Mouse (Mus musculus) heart, postnatal 0 days (tissue): ENCODE results near the gene Avp. TPM values are rescaled to one million over a fixed set of nuclear protein-coding genes. Genes with fewer than 3 reads are reported as not detected.
A peak's percentile ranks its signal among the peaks of the same experiment; 100 is the strongest.

ENCODE experiments used
- ATAC-seq: fragments of 200-750 bp; cut with Nextera tagmentation; 2 replicates; pipeline ENCODE4 v1.8.0; 2017; ENCODE audit warnings: low read depth, moderate number of reproducible peaks, moderate library complexity; ENCODE audit not compliant: insufficient read depth
- DNase-seq: peaks from one replicate; pipeline ENCODE4 v3.0.0-alpha.2; 2016; ENCODE audit warnings: low spot score
- H3K27ac ChIP-seq: fragments of 300-500 bp; sonication (generic); 2 replicates; pipeline ENCODE4 v1.5.1; 2014; ENCODE audit warnings: low read depth, mild to moderate bottlenecking
- H3K27me3 ChIP-seq: fragments of 300-500 bp; sonication (generic); 2 replicates; pipeline ENCODE4 v1.6.1; 2014; ENCODE audit warnings: low read length, mixed read lengths; ENCODE audit not compliant: control insufficient read depth, insufficient read depth
- H3K36me3 ChIP-seq: fragments of 300-500 bp; sonication (generic); replicated peaks from 2 replicates; pipeline ENCODE4 v1.6.1; 2014; ENCODE audit warnings: low read length, mixed read lengths; ENCODE audit not compliant: control insufficient read depth, insufficient read depth
- H3K4me1 ChIP-seq: fragments of 300-500 bp; sonication (generic); 2 replicates; pipeline ENCODE4 v1.6.1; 2014; ENCODE audit warnings: antibody characterized with exemption; ENCODE audit not compliant: control insufficient read depth, insufficient read depth
- H3K4me2 ChIP-seq: fragments of 300-500 bp; sonication (generic); 2 replicates; pipeline ENCODE4 v1.6.1; 2014; ENCODE audit warnings: low read depth, mild to moderate bottlenecking, low read length, moderate library complexity
- H3K4me3 ChIP-seq: fragments of 300-500 bp; sonication (generic); 2 replicates; pipeline ENCODE4 v1.5.1; 2014; ENCODE audit warnings: low read depth, low read length
- H3K9ac ChIP-seq: fragments of 300-500 bp; sonication (generic); replicated peaks from 2 replicates; pipeline ENCODE4 v1.6.1; 2014; ENCODE audit warnings: low read depth, low read length, mixed read lengths
- H3K9me3 ChIP-seq: fragments of 300-500 bp; sonication (generic); replicated peaks from 2 replicates; pipeline ENCODE4 v1.6.1; 2016; ENCODE audit warnings: low read length; ENCODE audit not compliant: control insufficient read depth
- CTCF ChIP-seq: IDR thresholded peaks from 2 replicates; pipeline ENCODE4 v1.5.1; 2016; ENCODE audit warnings: antibody characterized with exemption, control low read depth, low read depth
- EP300 ChIP-seq: IDR thresholded peaks from 2 replicates; pipeline ENCODE4 v1.6.1; 2016; ENCODE audit warnings: antibody characterized with exemption, low read depth
- WGBS: fragments of 180-500 bp; shearing (Covaris S2); extraction: QIAGEN DNeasy Blood & Tissue Kit; methylation state at CpG from one replicate; pipeline ENCODE4 v1.1.7; 2014; 5-methylcytosine and 5-hydroxymethylcytosine counted together
- polyA plus RNA-seq: library from polyadenylated mRNA; unstranded; fragments of >200 nt; fragmentation: Nextera tagmentation; extraction: Ambion mirVana; gene quantifications from 2 replicates; pipeline ENCODE4 v1.2.1, GENCODE M21; 2015
- total RNA-seq: library from RNA; depleted of rRNA; stranded (reverse); fragments of >200 nt; gene quantifications from 2 replicates; pipeline ENCODE4 v1.2.3, GENCODE M21; 2014; ENCODE audit warnings: low replicate concordance; rRNA removed

Gene Avp
- not detected in 2 replicates for total RNA-seq
- 0.22 and 0.51 TPM in 2 replicates for polyA plus RNA-seq

DNA sequence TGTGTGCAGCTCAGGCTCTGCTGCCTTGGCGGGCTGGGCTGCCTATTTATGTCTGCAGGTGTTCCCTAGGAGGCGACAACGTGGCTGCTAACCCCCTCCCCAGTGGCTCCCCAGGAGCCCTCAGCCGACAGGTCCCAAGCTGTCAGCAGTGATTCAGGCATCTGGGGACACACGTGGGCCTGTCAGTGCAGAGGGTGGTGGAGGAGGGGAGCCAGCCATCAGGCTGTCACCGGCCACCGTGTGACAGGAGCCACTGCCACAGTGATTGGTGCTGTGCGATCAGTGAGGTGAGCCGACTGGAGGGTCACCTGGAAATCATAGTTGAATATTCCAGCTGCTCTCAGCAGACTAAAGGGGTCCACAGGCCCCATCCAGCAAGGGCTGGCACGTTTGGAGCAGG lies at the start of gene Avp:
TSS of gene Avp (minus strand) at position 3 of the 400 bp plus-strand sequence.
- Histone ChIP-seq H3K27ac (no peak within 1 kb of the TSS), H3K27me3 (peaks cover 49% of the 10 kb centered on the region), H3K9me3 (no peaks in the 10 kb centered on the region), H3K9ac (no peak within 1 kb of the TSS), H3K4me1 (peaks cover 9% of the 10 kb centered on the region; the same call in 1 of the 2 replicates), H3K4me2 (no peak within 1 kb of the TSS), H3K36me3 (no peaks in the 10 kb centered on the region), H3K4me3 (no peak within 1 kb of the TSS)
- 37% methylated on average over 10 of the region's 10 CpGs for WGBS
- DNase-seq (no peak), ATAC-seq (no peak)
- TF ChIP-seq EP300 (no peak), CTCF (no peak)

DNA sequence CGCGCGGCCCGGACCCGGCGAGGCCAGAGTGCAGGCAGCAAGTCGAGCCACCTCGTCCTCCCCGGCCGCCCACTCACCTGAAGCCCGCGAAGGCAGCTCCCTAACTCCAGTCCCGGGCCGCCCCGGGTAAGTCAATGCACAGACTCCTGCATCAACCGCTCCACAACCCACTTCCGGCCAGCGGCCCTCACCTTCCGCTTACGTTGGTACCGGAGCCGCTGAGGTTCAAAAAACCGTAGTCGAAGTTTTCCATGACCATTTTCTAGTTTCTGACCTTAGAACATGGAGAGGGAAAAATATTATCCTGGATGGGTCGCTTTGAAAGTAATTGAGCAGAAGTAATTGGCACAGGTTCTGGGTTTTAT lies 47.5 kb upstream of the Avp start, which contains the start of the genes Fastkd5 and Ubox5:
TSS of gene Fastkd5 (minus strand) at position 189 of the 365 bp plus-strand sequence.
TSS of gene Ubox5 (minus strand) at position 200 of the 365 bp plus-strand sequence.
- H3K27me3 ChIP-seq = peaks cover 14% of the 10 kb centered on the region
- H3K4me1 ChIP-seq = peaks cover 11% of the 10 kb centered on the region
- H3K4me3 ChIP-seq = peak within 1 kb of the TSS; percentile 98
- TF ChIP-seq EP300 (peak; percentile 48; the same call in 1 of the 2 replicates), CTCF (no peak)
- DNase-seq (peak; percentile 89), ATAC-seq (peak; percentile 85)
- peak within 1 kb of the TSS; percentile 74 for H3K4me2 ChIP-seq
- peak within 1 kb of the TSS; percentile 83 for H3K27ac ChIP-seq
- peaks cover 22% of the 10 kb centered on the region for H3K36me3 ChIP-seq
- under 1% methylated on average over 25 of the region's 25 CpGs for WGBS
- H3K9me3 ChIP-seq = no peaks in the 10 kb centered on the region
- H3K9ac ChIP-seq = peak within 1 kb of the TSS; percentile 95

DNA sequence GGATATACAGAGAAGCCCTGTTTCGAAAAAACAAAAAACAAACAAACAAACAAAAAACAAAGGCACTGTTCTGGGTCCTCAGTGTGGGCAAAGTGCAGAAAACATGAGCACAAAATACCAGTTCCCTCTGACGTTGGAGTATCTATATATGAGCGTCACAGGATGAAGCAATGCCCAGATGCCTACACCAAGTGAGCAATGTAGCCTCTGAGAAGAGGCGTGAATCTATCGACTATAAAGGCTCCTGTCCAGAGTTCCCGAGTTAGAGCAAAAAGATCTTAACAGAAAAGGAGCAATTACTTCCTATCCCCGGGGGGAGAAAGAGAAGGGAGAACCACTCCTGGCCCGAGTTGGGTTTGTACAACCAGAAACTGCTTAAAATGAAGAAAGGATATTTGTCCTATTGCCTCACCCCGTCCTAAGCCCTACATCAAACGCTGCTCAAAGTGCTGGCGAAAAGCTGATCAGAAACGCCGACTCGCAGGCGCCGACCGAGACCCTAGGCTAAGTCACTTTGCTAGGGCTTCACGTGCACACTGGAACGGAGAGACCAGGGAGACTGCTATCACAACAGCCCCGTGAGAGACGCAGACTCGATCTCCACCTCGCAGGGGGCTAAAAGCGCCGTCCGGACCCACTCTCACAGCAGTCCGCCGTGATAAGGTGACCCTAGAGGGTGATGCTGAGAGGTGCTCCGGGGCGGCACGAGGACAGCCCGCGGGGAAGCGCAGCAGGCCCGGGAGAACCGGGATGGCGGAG lies 46.9 kb upstream of the Avp start:
- peak; percentile 20 for DNase-seq
- no peak for TF ChIP-seq EP300
- no peak for TF ChIP-seq CTCF
- Histone ChIP-seq H3K9me3 (no peaks in the 10 kb centered on the region), H3K27me3 (peaks cover 12% of the 10 kb centered on the region), H3K4me3 (peak overlapping the region; percentile 98), H3K4me2 (peak overlapping the region; percentile 74), H3K36me3 (peaks cover 22% of the 10 kb centered on the region), H3K27ac (peak overlapping the region; percentile 83), H3K4me1 (peaks cover 7% of the 10 kb centered on the region), H3K9ac (peak overlapping the region; percentile 95)
- 2% methylated on average over 37 of the region's 37 CpGs for WGBS
- ATAC-seq = peak; percentile 42

DNA sequence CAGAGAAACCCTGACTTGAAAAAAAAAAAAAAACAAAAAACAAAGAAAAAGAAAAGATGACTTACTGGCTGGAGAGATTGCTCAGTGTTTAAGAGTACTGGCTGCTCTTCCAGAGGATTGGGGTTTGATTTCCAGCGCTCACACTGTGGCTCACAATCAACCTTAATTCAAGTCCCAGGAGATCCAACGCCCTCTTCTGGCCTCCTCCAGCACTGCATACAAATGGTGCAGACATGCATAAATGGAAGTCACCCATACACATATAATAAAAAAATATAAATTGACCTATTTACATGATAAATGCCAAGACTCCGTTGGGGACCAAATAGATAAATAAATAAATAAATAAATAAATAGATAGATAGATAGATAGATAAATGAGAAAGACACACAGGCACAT lies 46.1 kb upstream of the Avp start:
- Histone ChIP-seq H3K9me3 (no peaks in the 10 kb centered on the region), H3K4me1 (peaks cover 7% of the 10 kb centered on the region), H3K4me3 (no peak overlapping the region), H3K4me2 (no peak overlapping the region; the same call in 1 of the 2 replicates), H3K9ac (no peak overlapping the region), H3K27ac (no peak overlapping the region), H3K27me3 (0 out of 2 replicates have a peak, but pooled peaks cover 4% of the 10 kb centered on the region), H3K36me3 (peaks cover 25% of the 10 kb centered on the region)
- TF ChIP-seq EP300 (no peak), CTCF (no peak)
- DNase-seq (no peak), ATAC-seq (no peak)
- 68% methylated on average over 3 of the region's 3 CpGs for WGBS

DNA sequence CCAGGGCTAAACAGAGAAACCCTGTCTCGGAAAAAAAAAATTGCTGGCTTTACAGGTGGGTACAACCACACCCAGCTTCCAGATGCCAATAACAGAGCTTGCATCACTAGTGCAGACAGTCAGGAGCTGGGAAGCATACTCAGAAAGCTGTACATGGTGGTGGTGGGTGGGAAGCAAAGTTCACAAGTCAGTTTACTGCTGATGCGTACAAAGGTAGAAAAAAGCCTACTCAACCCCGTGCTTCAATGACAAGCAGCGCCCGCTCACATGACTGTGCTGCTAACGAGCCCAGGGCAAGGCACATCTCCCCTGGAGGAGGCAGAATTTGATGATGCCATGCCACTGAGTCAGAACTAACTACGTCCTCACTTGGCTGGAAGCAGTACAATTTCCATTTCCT lies 36.6 kb upstream of the Avp start:
- DNase-seq (no peak), ATAC-seq (no peak)
- WGBS = 82% methylated on average over 7 of the region's 7 CpGs
- H3K36me3 ChIP-seq = peaks cover 40% of the 10 kb centered on the region
- H3K4me3 ChIP-seq = no peak overlapping the region
- H3K4me1 ChIP-seq = no peaks in the 10 kb centered on the region
- TF ChIP-seq CTCF (no peak), EP300 (no peak)
- no peak overlapping the region for H3K9ac ChIP-seq
- no peaks in the 10 kb centered on the region for H3K9me3 ChIP-seq
- H3K4me2 ChIP-seq = no peak overlapping the region
- no peaks in the 10 kb centered on the region for H3K27me3 ChIP-seq
- H3K27ac ChIP-seq = no peak overlapping the region
